Mouse (Mus musculus) lung, postnatal 25 days (tissue): ENCODE measurements around the gene Ano1.

Experiments used
- DNase-seq: peaks from one replicate; pipeline ENCODE4 v3.0.0; 2022; ENCODE audit warnings: low spot score

The Ano1 gene

GRCm38 (mm10) chr7:144582284-144582980 lies 169.3 kb downstream of the Ano1 start, which contains the start of gene Fadd:
Gene Fadd (minus strand): TSS chr7:144582463.
- DNase-seq, result peak; percentile 96

- DNase-seq, result peak; percentile 90
Observed at GRCm38 (mm10) chr7:144581559-144582283, 170.1 kb downstream of the Ano1 start.

GRCm38 (mm10) chr7:144577876-144578275 lies 173.9 kb downstream of the Ano1 start:
- DNase-seq, result no peak

GRCm38 (mm10) chr7:144572234-144572633 lies 179.5 kb downstream of the Ano1 start:
- no peak for DNase-seq

- DNase-seq, result no peak
Observed at GRCm38 (mm10) chr7:144571598-144571997, 180.2 kb downstream of the Ano1 start.

GRCm38 (mm10) chr7:144569428-144569827 lies 182.3 kb downstream of the Ano1 start:
- DNase-seq, result peak; percentile 53

- no peak for DNase-seq
Observed at GRCm38 (mm10) chr7:144568091-144568490, 183.7 kb downstream of the Ano1 start.

- DNase-seq, result no peak
Observed at GRCm38 (mm10) chr7:144566921-144567682, 184.7 kb downstream of the Ano1 start.

GRCm38 (mm10) chr7:144563456-144564155 lies 188.2 kb downstream of the Ano1 start:
- DNase-seq, result no peak

- no peak for DNase-seq
Observed at GRCm38 (mm10) chr7:144562016-144562415, 189.8 kb downstream of the Ano1 start.

GRCm38 (mm10) chr7:144560594-144560993 lies 191.2 kb downstream of the Ano1 start:
- DNase-seq, result no peak

- DNase-seq, result no peak
Observed at GRCm38 (mm10) chr7:144558552-144558951, 193.2 kb downstream of the Ano1 start.

- DNase-seq, result no peak
Observed at GRCm38 (mm10) chr7:144554123-144554472, 197.7 kb downstream of the Ano1 start.

- DNase-seq, result peak; percentile 97
Observed at GRCm38 (mm10) chr7:144553237-144554122, 198.3 kb downstream of the Ano1 start, which contains the start of gene Ppfia1. Gene Ppfia1 (minus strand): TSS chr7:144553729.

- DNase-seq, result no peak
Observed at GRCm38 (mm10) chr7:144552274-144552673, 199.5 kb downstream of the Ano1 start.

- DNase-seq, result no peak
Observed at GRCm38 (mm10) chr7:144550811-144551210, 201.0 kb downstream of the Ano1 start.

- DNase-seq, result no peak
Observed at GRCm38 (mm10) chr7:144549904-144550566, 201.7 kb downstream of the Ano1 start.

GRCm38 (mm10) chr7:144545231-144545630 lies 206.5 kb downstream of the Ano1 start:
- DNase-seq, result no peak

GRCm38 (mm10) chr7:144541351-144541750 lies 210.4 kb downstream of the Ano1 start:
- no peak for DNase-seq

- no peak for DNase-seq
Observed at GRCm38 (mm10) chr7:144539146-144539545, 212.6 kb downstream of the Ano1 start.
